Mouse (Mus musculus) lung, adult 2 months (tissue): Measurements from ENCODE around the gene Dclk1.
"Not testable (repeated sequence)": the region's sequence is repeated elsewhere in the genome, so short reads cannot be mapped to it uniquely, and the experiment has no call there.

Experiments used
- CTCF ChIP-seq: fragments of 200-500 bp; IDR thresholded peaks from 2 replicates; pipeline ENCODE4 v1.5.1; 2011; ENCODE audit warnings: mild to moderate bottlenecking, low read length, control low read depth; ENCODE audit not compliant: insufficient read depth
- POLR2A ChIP-seq: fragments of 200-500 bp; IDR thresholded peaks from 2 replicates; pipeline ENCODE4 v1.6.1; 2011; ENCODE audit warnings: low read depth, mild to moderate bottlenecking, control low read depth, low read length, borderline replicate concordance; ENCODE audit errors: extremely low read depth

DNA sequence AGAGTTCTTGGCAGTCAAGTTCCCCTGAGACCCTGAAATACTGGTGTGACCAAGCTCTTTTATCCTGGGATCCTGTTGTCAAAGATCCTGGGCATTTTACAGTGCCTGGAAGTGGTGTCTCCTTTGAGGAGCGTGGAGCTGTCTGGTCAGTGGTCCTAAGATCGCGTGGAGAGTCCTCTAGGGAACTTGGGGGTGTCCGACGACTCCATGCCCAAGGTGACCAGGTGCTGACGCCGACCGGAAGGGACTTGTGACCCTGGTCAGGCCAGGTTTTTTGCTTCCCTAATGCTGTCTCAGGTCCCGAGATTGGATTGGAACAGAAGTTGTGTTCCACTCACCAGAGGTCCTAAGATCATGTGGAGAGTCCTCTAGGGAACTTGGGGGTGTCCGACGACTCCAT, 38.5 kb upstream of the Dclk1 start:
- not testable (repeated sequence) for TF ChIP-seq CTCF, POLR2A
